ENCODE assay signal across 10 mouse cellular contexts in the genomic region with DNA sequence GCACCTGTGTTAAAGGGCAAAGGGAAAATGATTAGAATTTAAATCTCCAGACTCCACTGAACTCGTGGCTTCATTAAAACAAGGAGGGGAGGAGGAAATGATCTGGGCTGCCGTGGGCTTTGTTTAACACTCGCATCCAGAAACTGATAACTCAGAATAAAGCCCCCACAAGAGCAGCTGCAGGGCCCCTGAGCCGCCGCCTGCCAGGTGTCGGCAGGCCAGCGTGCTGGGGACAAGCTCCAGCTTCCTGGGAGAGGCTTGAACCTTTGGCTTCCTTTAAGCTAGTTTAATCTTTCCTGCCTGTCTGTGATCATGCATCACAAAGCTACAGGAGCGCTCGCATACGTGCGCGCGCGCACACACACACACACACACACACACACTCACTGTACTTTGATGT.
A peak's percentile ranks its signal among the peaks of the same experiment; 100 is the strongest.
DNase-seq lines count a peak whose midpoint lies in the region; ATAC-seq and TF ChIP-seq lines count a peak whose summit lies in the region.
"Had no signal": no experiment of that assay in that cellular context is flagged by ENCODE, and none has a peak within 500 bp of the region (broad histone marks: within the 10 kb centered on the region; RNA-seq: fewer than 3 reads in every experiment).

No protein-coding gene starts in this region.

- 36% methylated on average over 14 of the region's 14 CpGs for WGBS in lung, embryonic 14.5 days
- WGBS in hindbrain, embryonic 12.5 days = 49% methylated on average over 14 of the region's 14 CpGs
- 35% methylated on average over 14 of the region's 14 CpGs for WGBS in midbrain, embryonic 14.5 days

- no peak overlapping the region for H3K27ac ChIP-seq in lung, embryonic 14.5 days (ENCODE audit: low read depth)
- H3K27ac ChIP-seq in hindbrain, embryonic 12.5 days = peak overlapping the region; percentile 86
- H3K27ac ChIP-seq in midbrain, embryonic 14.5 days (replicated peaks; ENCODE audit: low read depth, low read length) = peak overlapping the region; percentile 65

- peaks cover 20% of the 10 kb centered on the region for H3K4me1 ChIP-seq in lung, embryonic 14.5 days (ENCODE audit: insufficient read depth)
- peaks cover 67% of the 10 kb centered on the region for H3K4me1 ChIP-seq in hindbrain, embryonic 12.5 days
- H3K4me1 ChIP-seq in midbrain, embryonic 14.5 days (ENCODE audit: control insufficient read depth, insufficient read depth, low read length) = peaks cover 65% of the 10 kb centered on the region

- no peak for ATAC-seq in lung, embryonic 14.5 days (ENCODE audit: insufficient read depth)
- ATAC-seq in hindbrain, embryonic 12.5 days (ENCODE audit: low FRiP score) = no peak
- no peak for ATAC-seq in midbrain, embryonic 14.5 days (ENCODE audit: low FRiP score, low TSS enrichment)
- no peak for ATAC-seq in cerebellum, adult (ENCODE audit: insufficient number of reproducible peaks, low FRiP score, low TSS enrichment)

- H3K36me3 ChIP-seq in lung, embryonic 14.5 days (ENCODE audit: insufficient read depth) = no peaks in the 10 kb centered on the region
- no peaks in the 10 kb centered on the region for H3K36me3 ChIP-seq in hindbrain, embryonic 12.5 days
- no peaks in the 10 kb centered on the region for H3K36me3 ChIP-seq in midbrain, embryonic 14.5 days (ENCODE audit: control insufficient read depth, insufficient read depth, low read length)

- no peaks in the 10 kb centered on the region for H3K9me3 ChIP-seq in lung, embryonic 14.5 days (ENCODE audit: low read depth, low read length)
- no peaks in the 10 kb centered on the region for H3K9me3 ChIP-seq in hindbrain, embryonic 12.5 days (replicated peaks)
- no peaks in the 10 kb centered on the region for H3K9me3 ChIP-seq in midbrain, embryonic 14.5 days (ENCODE audit: control insufficient read depth, low read length)

- no peak overlapping the region for H3K4me3 ChIP-seq in lung, embryonic 14.5 days (ENCODE audit: low read depth, low read length)
- H3K4me3 ChIP-seq in hindbrain, embryonic 12.5 days = no peak overlapping the region
- no peak overlapping the region for H3K4me3 ChIP-seq in midbrain, embryonic 14.5 days (replicated peaks; ENCODE audit: low read depth, low read length)

- intact Hi-C loops in gastrocnemius, postnatal 14 days (cut with DNase I; ENCODE audit: low total_unique reads) = no loop called here

- H3K27me3 ChIP-seq in lung, embryonic 14.5 days (ENCODE audit: insufficient read depth, low read length) = no peaks in the 10 kb centered on the region
- H3K27me3 ChIP-seq in hindbrain, embryonic 12.5 days = no peaks in the 10 kb centered on the region
- no peaks in the 10 kb centered on the region for H3K27me3 ChIP-seq in midbrain, embryonic 14.5 days (ENCODE audit: control insufficient read depth, insufficient read depth, low read length)
- H3K27me3 ChIP-seq: CH12.LX had no signal

- peak; percentile 55 for DNase-seq in lung, embryonic 14.5 days
- DNase-seq in lung, postnatal 4 days = no peak
- peak; percentile 70 for DNase-seq in midbrain, embryonic 14.5 days
- no peak for DNase-seq in adrenal gland, adult 18-20 months (ENCODE audit: low spot score in 2 of 2)
- DNase-seq in layer of hippocampus, adult 8-10 months (ENCODE audit: low spot score in 2 of 2) = no peak
- no peak for DNase-seq in gastrocnemius, postnatal 14 days
- DNase-seq: kidney, postnatal 10 days had no signal

- TF ChIP-seq CTCF in lung, embryonic 14.5 days (IDR thresholded peaks at IDR 0.05; ENCODE audit: low read depth) = no peak

- 0 out of 2 replicates have a peak overlapping the region, but pooled peaks have one; percentile 4 for H3K9ac ChIP-seq in lung, embryonic 14.5 days
- H3K9ac ChIP-seq in hindbrain, embryonic 12.5 days = peak overlapping the region; percentile 32; the same call in 1 of the 2 replicates
- no peak overlapping the region; the same call in 1 of the 2 replicates for H3K9ac ChIP-seq in midbrain, embryonic 14.5 days (replicated peaks; ENCODE audit: low read length)

- no peak overlapping the region for H3K4me2 ChIP-seq in lung, embryonic 14.5 days
- 0 out of 2 replicates have a peak overlapping the region, but pooled peaks have one; percentile 8 for H3K4me2 ChIP-seq in hindbrain, embryonic 12.5 days (replicated peaks)
- H3K4me2 ChIP-seq in midbrain, embryonic 14.5 days (ENCODE audit: low read length) = 0 out of 2 replicates have a peak overlapping the region, but pooled peaks have one; percentile 19

Comparison
In these comparisons a context has a peak if more than half of its experiments do, and no peak if none do; other contexts are left out.
1. DNase-seq: peak in lung, embryonic 14.5 days (single experiment) and midbrain, embryonic 14.5 days (single experiment); none in lung, postnatal 4 days (0 of 2), adrenal gland, adult 18-20 months (0 of 2), layer of hippocampus, adult 8-10 months (0 of 2) and gastrocnemius, postnatal 14 days (single experiment).